Mouse (Mus musculus): ENCODE results near the gene Lpar3. TPM values are rescaled to one million over a fixed set of nuclear protein-coding genes. Genes with fewer than 3 reads are reported as not detected.

Gene Lpar3
- polyA plus RNA-seq, 1 experiment from 2014 or later: 0.06 TPM

DNA sequence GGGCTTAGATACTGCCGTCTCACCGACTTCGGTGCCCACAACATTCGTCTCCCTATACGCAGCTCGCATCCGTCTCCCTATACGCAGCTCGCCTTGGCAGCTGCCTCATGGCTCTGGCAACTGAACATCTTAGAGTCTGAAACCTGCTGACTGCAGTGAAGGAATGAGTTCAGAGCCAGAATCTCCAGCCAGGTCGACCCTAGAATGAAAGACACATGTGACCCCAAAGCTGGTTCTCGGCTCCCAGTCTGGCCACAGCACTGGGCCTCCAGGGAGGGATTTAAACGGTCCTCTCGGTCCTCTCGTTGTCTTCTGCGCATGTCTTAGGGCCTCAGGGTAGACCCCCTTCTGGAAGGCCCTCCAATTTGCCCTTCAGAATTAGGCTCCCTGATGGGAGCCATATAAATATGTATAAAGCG lies 97.8 kb downstream of the Lpar3 start:
- no peaks in the 10 kb centered on the region for H3K4me1 ChIP-seq (ENCODE audit: control insufficient read depth, low read depth, low read length)
- no peak overlapping the region for H3K4me2 ChIP-seq (ENCODE audit: low read depth, low read length)
- H3K9me3 ChIP-seq (replicated peaks; ENCODE audit: control insufficient read depth, low read length): no peaks in the 10 kb centered on the region
- no peaks in the 10 kb centered on the region; the same call in 1 of the 2 replicates for H3K27me3 ChIP-seq (ENCODE audit: control insufficient read depth, insufficient read depth, low read depth, low read length)
- no peak for ATAC-seq (ENCODE audit: low read depth)
- no peak overlapping the region for H3K9ac ChIP-seq (ENCODE audit: low read depth, low read length)
- H3K4me3 ChIP-seq (ENCODE audit: low read depth, low read length): no peak overlapping the region
- H3K36me3 ChIP-seq (ENCODE audit: control insufficient read depth, insufficient read depth): no peaks in the 10 kb centered on the region
- no peak overlapping the region for H3K27ac ChIP-seq (ENCODE audit: low read length)
- 75% methylated on average over 16 of the region's 16 CpGs for WGBS (ENCODE audit: insufficient replicate concordance)

DNA sequence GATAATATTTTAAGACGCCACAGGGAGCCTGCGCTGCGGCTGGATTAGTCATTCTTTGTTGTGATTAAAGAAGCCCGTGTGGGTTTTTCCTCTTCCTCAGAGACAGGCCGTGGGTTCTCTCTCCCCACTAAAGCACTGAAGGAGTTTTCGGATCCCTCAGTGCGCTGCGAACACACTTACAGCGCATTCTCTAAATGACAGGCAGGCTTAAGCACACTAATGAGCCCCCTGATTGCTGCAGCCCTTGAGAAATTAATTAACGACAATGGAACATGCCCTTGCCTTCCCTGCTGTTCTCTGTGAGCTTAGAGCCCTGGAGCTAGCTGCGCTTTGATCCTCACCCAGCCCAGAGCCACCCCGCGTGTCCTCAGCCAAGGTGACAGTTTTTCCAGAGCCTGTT lies 98.2 kb downstream of the Lpar3 start:
- Histone ChIP-seq H3K4me1 (ENCODE audit: control insufficient read depth, low read depth, low read length) (no peaks in the 10 kb centered on the region), H3K4me2 (ENCODE audit: low read depth, low read length) (no peak overlapping the region), H3K27me3 (ENCODE audit: control insufficient read depth, insufficient read depth, low read depth, low read length) (no peaks in the 10 kb centered on the region; the same call in 1 of the 2 replicates), H3K27ac (ENCODE audit: low read length) (no peak overlapping the region), H3K9me3 (replicated peaks; ENCODE audit: control insufficient read depth, low read length) (no peaks in the 10 kb centered on the region), H3K36me3 (ENCODE audit: control insufficient read depth, insufficient read depth) (no peaks in the 10 kb centered on the region), H3K4me3 (ENCODE audit: low read depth, low read length) (no peak overlapping the region), H3K9ac (ENCODE audit: low read depth, low read length) (no peak overlapping the region)
- ATAC-seq (ENCODE audit: low read depth): no peak
- 56% methylated on average over 13 of the region's 13 CpGs for WGBS (ENCODE audit: insufficient replicate concordance)

DNA sequence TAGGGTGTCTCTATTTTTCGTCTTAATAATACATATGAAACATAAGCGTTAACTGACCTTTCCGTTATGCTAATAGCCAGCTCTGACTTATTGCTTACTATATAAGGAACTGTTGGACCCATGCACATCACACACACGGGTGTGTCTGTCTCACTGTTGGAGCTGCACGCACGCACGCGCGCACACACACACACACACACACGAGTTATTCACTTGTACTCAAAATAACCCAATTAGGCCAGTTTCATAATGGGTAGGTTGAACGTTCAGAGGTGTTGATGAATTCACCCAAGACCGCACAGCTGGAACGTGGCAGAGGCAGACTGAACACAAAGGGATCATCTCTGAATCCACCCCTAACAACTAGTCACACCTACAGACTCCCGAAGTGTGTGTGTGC lies 98.7 kb downstream of the Lpar3 start:
- no peaks in the 10 kb centered on the region for H3K4me1 ChIP-seq (ENCODE audit: control insufficient read depth, low read depth, low read length)
- H3K27ac ChIP-seq (ENCODE audit: low read length): no peak overlapping the region
- no peak overlapping the region for H3K9ac ChIP-seq (ENCODE audit: low read depth, low read length)
- H3K36me3 ChIP-seq (ENCODE audit: control insufficient read depth, insufficient read depth): no peaks in the 10 kb centered on the region
- no peak for ATAC-seq (ENCODE audit: low read depth)
- 73% methylated on average over 14 of the region's 14 CpGs for WGBS (ENCODE audit: insufficient replicate concordance)
- H3K27me3 ChIP-seq (ENCODE audit: control insufficient read depth, insufficient read depth, low read depth, low read length): no peaks in the 10 kb centered on the region; the same call in 1 of the 2 replicates
- no peak overlapping the region for H3K4me3 ChIP-seq (ENCODE audit: low read depth, low read length)
- H3K9me3 ChIP-seq (replicated peaks; ENCODE audit: control insufficient read depth, low read length): no peaks in the 10 kb centered on the region
- no peak overlapping the region for H3K4me2 ChIP-seq (ENCODE audit: low read depth, low read length)

DNA sequence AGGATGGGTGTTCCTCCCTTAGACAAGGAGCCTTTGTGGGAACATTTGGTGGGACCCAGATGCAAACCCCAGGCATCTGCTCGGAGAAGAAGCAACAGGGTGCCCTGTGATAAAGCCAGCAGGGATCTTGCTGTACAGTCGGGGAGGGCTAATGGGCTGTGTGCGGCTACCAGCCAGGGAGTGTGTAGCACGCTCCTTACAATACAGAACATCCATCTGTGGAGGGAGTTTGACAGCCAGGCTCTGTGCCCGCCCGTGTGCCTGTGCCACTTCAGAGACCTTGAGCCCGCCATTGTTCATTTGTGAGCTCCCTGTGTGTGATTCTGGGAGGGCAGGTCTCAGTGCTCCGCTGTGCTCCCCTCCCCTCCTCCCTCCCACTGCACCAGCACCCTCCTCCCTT lies 104.2 kb downstream of the Lpar3 start:
- no peak overlapping the region for H3K9ac ChIP-seq (ENCODE audit: low read depth, low read length)
- no peak for ATAC-seq (ENCODE audit: low read depth)
- H3K27ac ChIP-seq (ENCODE audit: low read length): no peak overlapping the region
- no peak overlapping the region for H3K4me3 ChIP-seq (ENCODE audit: low read depth, low read length)
- WGBS (ENCODE audit: insufficient replicate concordance): 67% methylated on average over 8 of the region's 8 CpGs
- no peaks in the 10 kb centered on the region; the same call in 1 of the 2 replicates for H3K27me3 ChIP-seq (ENCODE audit: control insufficient read depth, insufficient read depth, low read depth, low read length)
- no peaks in the 10 kb centered on the region for H3K36me3 ChIP-seq (ENCODE audit: control insufficient read depth, insufficient read depth)
- H3K9me3 ChIP-seq (replicated peaks; ENCODE audit: control insufficient read depth, low read length): no peaks in the 10 kb centered on the region
- peaks cover 9% of the 10 kb centered on the region for H3K4me1 ChIP-seq (ENCODE audit: control insufficient read depth, low read depth, low read length)
- H3K4me2 ChIP-seq (ENCODE audit: low read depth, low read length): no peak overlapping the region

DNA sequence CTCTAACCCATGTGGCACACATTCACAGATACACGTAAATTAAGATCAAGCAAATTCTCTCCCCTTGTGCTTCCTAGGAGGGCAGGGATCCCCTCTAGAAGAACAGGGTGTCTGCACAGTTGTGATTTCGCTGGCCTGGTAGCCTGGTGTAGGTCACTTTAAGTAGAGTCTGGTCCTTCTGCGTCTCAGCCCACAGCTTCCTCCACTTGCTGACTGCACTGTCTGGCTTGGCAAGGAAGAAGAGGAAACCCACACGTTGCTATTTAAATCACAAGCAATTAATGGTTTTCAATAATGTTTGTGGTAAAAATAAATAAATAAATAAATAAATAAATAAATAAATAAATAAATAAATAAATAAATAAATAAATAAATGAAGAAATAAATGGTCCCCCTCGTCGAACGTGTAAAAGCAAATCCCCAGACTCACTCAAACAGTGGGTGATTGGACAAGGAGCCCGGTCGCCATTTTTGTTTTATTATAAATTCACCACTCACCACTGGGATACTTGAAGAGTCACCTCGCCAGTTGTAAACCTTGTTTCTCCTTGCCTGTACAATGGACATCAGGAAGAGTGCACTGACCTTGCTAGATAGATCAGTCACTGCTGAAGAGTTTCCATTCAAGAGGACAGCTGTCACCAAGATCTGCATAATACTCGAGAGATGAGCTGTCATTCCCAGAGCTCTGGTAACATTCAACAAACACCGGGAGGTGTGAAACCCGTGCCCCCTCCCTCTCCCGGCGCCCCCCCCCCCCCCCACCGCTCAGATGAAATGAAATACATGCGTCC lies 106.2 kb downstream of the Lpar3 start:
- H3K9me3 ChIP-seq (replicated peaks; ENCODE audit: control insufficient read depth, low read length): no peaks in the 10 kb centered on the region
- peaks cover 9% of the 10 kb centered on the region for H3K4me1 ChIP-seq (ENCODE audit: control insufficient read depth, low read depth, low read length)
- no peaks in the 10 kb centered on the region for H3K36me3 ChIP-seq (ENCODE audit: control insufficient read depth, insufficient read depth)
- no peaks in the 10 kb centered on the region; the same call in 1 of the 2 replicates for H3K27me3 ChIP-seq (ENCODE audit: control insufficient read depth, insufficient read depth, low read depth, low read length)
- no peak overlapping the region for H3K4me3 ChIP-seq (ENCODE audit: low read depth, low read length)
- no peak overlapping the region for H3K27ac ChIP-seq (ENCODE audit: low read length)
- no peak overlapping the region for H3K4me2 ChIP-seq (ENCODE audit: low read depth, low read length)
- no peak for ATAC-seq (ENCODE audit: low read depth)
- WGBS (ENCODE audit: insufficient replicate concordance): 36% methylated on average over 13 of the region's 17 CpGs
- H3K9ac ChIP-seq (ENCODE audit: low read depth, low read length): no peak overlapping the region

DNA sequence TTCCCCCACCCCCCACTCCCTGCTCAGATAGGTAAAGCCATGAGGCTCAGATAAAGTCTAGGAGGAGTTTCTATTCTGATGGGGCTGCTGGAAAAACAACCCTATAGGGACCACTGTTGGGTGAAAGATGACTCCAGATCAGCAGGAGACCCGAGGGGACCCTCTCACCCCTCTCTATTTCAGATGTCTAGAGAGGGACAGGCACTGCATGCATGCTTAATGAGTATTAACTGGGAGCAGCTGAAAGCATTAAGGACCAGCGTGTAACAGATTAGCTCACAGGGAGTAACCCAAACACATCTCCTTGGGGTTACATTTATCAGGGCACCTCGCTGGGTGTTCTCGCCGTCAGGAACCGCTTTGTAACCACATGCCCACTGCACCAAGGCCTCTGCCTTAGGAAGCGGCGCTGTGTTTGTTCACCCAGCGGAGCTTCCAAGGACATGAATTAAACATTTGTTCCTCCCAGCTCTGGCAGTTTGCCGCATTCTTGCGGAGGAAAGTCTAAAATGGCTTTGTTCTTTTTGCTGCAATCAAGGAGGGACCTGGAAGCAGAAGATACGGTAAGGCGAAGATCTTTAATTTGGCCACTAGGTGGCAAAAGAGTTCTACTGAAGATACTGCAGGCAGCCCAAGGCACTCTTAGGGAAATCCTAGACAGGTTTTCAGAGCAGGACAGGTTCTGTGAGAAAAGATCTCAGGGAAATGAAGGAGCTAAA lies 106.9 kb downstream of the Lpar3 start:
- 1% methylated on average over 13 of the region's 13 CpGs for WGBS (ENCODE audit: insufficient replicate concordance)
- H3K9me3 ChIP-seq (replicated peaks; ENCODE audit: control insufficient read depth, low read length): no peaks in the 10 kb centered on the region
- H3K9ac ChIP-seq (ENCODE audit: low read depth, low read length): 0 out of 2 replicates have a peak overlapping the region, but pooled peaks have one; percentile 9
- H3K27ac ChIP-seq (ENCODE audit: low read length): no peak overlapping the region
- peak overlapping the region; percentile 69 for H3K4me2 ChIP-seq (ENCODE audit: low read depth, low read length)
- ATAC-seq (ENCODE audit: low read depth): peak; percentile 63; the same call in 1 of the 2 replicates
- peaks cover 9% of the 10 kb centered on the region for H3K4me1 ChIP-seq (ENCODE audit: control insufficient read depth, low read depth, low read length)
- H3K27me3 ChIP-seq (ENCODE audit: control insufficient read depth, insufficient read depth, low read depth, low read length): no peaks in the 10 kb centered on the region; the same call in 1 of the 2 replicates
- H3K4me3 ChIP-seq (ENCODE audit: low read depth, low read length): peak overlapping the region; percentile 50
- no peaks in the 10 kb centered on the region for H3K36me3 ChIP-seq (ENCODE audit: control insufficient read depth, insufficient read depth)

DNA sequence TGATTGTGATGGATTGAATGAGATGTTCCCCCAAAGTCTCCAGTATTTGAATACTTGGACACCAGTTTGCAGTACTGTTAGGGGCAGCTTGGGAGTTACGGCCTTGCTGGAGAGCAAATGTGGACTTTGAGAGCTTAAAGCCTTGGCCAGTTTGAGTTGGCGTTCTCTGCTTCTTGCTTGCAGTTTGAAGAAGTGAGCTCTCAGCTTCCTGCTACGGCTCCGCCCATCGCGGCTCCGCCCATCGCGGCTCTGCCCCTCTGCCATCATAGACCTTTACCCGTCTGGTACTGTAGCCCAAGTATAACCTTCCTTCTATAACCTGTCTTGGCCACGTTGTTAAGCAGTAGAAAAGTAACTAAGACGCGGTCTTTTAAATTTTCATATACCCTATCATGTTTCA lies 108.0 kb downstream of the Lpar3 start:
- Histone ChIP-seq H3K36me3 (ENCODE audit: control insufficient read depth, insufficient read depth) (no peaks in the 10 kb centered on the region), H3K4me1 (ENCODE audit: control insufficient read depth, low read depth, low read length) (peaks cover 15% of the 10 kb centered on the region), H3K9me3 (replicated peaks; ENCODE audit: control insufficient read depth, low read length) (no peaks in the 10 kb centered on the region), H3K27me3 (ENCODE audit: control insufficient read depth, insufficient read depth, low read depth, low read length) (no peaks in the 10 kb centered on the region), H3K4me3 (ENCODE audit: low read depth, low read length) (peak overlapping the region; percentile 50), H3K27ac (ENCODE audit: low read length) (no peak overlapping the region), H3K4me2 (ENCODE audit: low read depth, low read length) (peak overlapping the region; percentile 69), H3K9ac (ENCODE audit: low read depth, low read length) (peak overlapping the region; percentile 8; the same call in 1 of the 2 replicates)
- WGBS (ENCODE audit: insufficient replicate concordance): 11% methylated on average over 13 of the region's 13 CpGs
- peak; percentile 69 for ATAC-seq (ENCODE audit: low read depth)

DNA sequence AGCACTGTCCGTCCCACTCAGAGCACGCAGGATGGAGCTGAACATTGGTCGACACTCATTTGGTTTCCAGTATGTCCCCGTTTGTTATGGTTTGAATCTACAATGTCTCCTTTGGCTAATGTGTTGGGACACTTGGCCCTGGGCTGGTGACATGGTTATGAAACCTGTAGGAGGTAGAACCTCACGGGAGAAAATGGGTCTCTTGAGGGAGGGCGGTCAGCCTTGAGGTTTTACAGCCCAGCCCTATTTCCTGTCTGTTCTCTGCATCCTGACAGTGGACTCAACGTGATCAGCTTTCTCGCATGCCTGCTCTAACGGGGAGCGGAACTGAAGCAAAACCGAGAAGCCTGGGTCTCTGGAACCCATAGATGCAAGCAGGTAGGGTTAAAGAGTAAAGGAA lies 111.1 kb downstream of the Lpar3 start:
- H3K27ac ChIP-seq (ENCODE audit: low read length): no peak overlapping the region
- no peaks in the 10 kb centered on the region for H3K36me3 ChIP-seq (ENCODE audit: control insufficient read depth, insufficient read depth)
- no peak for ATAC-seq (ENCODE audit: low read depth)
- no peak overlapping the region for H3K4me2 ChIP-seq (ENCODE audit: low read depth, low read length)
- H3K9me3 ChIP-seq (replicated peaks; ENCODE audit: control insufficient read depth, low read length): no peaks in the 10 kb centered on the region
- no peak overlapping the region for H3K4me3 ChIP-seq (ENCODE audit: low read depth, low read length)
- peaks cover 15% of the 10 kb centered on the region for H3K4me1 ChIP-seq (ENCODE audit: control insufficient read depth, low read depth, low read length)
- WGBS (ENCODE audit: insufficient replicate concordance): 45% methylated on average over 11 of the region's 11 CpGs
- H3K27me3 ChIP-seq (ENCODE audit: control insufficient read depth, insufficient read depth, low read depth, low read length): no peaks in the 10 kb centered on the region
- H3K9ac ChIP-seq (ENCODE audit: low read depth, low read length): no peak overlapping the region

DNA sequence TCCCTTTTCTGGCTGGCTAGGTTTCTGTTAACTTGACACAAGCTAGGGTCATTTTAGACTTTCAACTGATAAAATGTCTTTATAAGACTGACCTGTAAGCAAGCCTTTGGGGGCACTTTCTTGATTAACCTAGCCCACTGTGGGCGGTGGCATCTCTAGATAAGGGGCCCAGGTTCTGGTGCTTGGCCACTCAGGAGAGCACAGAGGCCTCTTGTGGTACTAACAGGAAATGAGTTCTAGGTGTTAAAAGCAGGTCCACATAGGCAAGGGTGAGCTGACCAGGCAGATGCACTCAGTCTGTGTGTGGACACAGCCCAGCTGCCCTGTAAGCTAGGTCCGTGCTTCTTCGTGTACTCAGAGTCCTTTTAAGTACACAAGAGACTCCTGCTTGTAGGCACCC lies 112.5 kb downstream of the Lpar3 start:
- H3K27ac ChIP-seq (ENCODE audit: low read length): no peak overlapping the region
- H3K9ac ChIP-seq (ENCODE audit: low read depth, low read length): no peak overlapping the region
- H3K36me3 ChIP-seq (ENCODE audit: control insufficient read depth, insufficient read depth): no peaks in the 10 kb centered on the region
- H3K27me3 ChIP-seq (ENCODE audit: control insufficient read depth, insufficient read depth, low read depth, low read length): no peaks in the 10 kb centered on the region
- H3K4me1 ChIP-seq (ENCODE audit: control insufficient read depth, low read depth, low read length): peaks cover 8% of the 10 kb centered on the region
- H3K4me2 ChIP-seq (ENCODE audit: low read depth, low read length): no peak overlapping the region
- no peak overlapping the region for H3K4me3 ChIP-seq (ENCODE audit: low read depth, low read length)
- no peaks in the 10 kb centered on the region for H3K9me3 ChIP-seq (replicated peaks; ENCODE audit: control insufficient read depth, low read length)
- 50% methylated on average over 3 of the region's 3 CpGs for WGBS (ENCODE audit: insufficient replicate concordance)
- ATAC-seq (ENCODE audit: low read depth): no peak; the same call in 1 of the 2 replicates
